Mouse (Mus musculus) layer of hippocampus, adult 11-12 months (tissue): Measurements from ENCODE around the gene Prss53.
"Not testable (repeated sequence)": the region's sequence is repeated elsewhere in the genome, so short reads cannot be mapped to it uniquely, and the experiment has no call there.

Experiments used
- DNase-seq: peaks from one replicate; pipeline ENCODE4 v3.0.0; 2022; ENCODE audit warnings: low spot score

The Prss53 gene

DNA sequence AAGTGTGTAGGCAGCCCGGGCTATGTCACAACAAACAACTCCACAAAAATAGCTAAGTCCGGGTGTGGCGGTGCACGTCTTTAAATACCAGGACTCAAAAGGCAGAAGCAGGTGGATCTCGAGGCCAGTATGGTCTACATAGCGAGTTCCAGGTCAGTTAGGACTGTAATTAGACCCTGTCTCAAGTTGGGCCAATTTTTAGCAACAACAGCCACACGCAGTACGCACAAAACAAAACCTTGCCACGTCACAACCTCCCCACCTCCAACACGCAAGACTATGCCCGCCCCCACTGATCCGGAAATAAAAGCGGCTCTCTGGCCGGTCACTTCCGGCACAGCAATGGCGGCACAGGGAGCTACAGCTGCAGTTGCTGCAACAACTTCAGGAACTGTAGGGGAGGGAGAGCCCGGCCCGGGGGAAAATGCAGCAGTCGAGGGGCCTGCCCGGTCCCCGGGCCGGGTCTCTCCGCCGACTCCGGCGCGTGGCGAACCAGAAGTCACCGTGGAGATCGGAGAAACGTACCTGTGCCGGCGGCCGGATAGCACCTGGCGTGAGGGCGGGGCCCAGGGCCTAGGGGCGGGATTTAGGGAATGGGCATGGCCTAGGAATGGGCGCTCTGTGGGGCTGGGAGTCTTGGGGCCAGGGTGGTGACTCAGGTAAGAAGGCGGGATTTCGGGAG lies 21.6 kb upstream of the Prss53 start, which contains the start of gene Kat8:
Gene Kat8, plus strand, starts transcription at position 327 of the 682 bp plus-strand sequence.
- DNase-seq = peak; percentile 88

DNA sequence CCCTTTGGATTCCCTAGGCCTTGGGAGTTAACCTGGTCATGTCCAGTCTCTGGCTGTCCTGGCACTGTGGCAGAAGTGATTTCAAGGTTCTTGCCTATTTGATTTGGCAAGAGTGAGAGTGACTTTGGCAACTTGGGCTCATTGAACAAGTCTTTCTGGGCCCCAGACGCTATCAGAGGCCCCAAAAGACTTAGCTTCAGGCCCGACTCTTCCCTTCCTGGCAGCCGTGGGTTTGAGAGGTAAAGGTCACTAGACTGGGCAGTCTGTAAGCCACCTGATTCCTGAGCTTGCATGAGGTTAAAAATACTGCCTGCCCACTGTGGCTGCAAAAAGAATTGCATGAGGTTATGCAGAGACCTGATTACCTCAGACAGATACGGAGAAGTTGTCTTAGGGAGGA lies 17.9 kb upstream of the Prss53 start:
- no peak for DNase-seq

DNA sequence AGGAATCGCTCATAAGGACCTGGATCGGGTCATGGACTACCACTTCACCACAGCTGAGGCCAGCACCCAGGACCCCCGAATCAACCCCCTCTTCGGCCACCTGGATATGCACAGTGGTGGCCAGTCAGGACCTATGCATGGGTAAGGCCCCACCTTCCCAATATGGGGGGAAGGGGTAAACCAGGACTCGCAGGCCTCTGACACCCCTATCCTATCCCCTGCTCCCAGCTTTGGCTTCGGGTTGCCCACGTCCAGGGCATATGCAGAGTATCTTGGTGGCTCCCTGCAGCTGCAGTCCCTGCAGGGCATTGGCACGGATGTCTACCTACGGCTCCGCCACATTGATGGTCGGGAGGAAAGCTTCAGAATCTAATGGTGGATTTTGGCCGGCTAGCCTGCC lies 17.2 kb upstream of the Prss53 start:
- DNase-seq = no peak

DNA sequence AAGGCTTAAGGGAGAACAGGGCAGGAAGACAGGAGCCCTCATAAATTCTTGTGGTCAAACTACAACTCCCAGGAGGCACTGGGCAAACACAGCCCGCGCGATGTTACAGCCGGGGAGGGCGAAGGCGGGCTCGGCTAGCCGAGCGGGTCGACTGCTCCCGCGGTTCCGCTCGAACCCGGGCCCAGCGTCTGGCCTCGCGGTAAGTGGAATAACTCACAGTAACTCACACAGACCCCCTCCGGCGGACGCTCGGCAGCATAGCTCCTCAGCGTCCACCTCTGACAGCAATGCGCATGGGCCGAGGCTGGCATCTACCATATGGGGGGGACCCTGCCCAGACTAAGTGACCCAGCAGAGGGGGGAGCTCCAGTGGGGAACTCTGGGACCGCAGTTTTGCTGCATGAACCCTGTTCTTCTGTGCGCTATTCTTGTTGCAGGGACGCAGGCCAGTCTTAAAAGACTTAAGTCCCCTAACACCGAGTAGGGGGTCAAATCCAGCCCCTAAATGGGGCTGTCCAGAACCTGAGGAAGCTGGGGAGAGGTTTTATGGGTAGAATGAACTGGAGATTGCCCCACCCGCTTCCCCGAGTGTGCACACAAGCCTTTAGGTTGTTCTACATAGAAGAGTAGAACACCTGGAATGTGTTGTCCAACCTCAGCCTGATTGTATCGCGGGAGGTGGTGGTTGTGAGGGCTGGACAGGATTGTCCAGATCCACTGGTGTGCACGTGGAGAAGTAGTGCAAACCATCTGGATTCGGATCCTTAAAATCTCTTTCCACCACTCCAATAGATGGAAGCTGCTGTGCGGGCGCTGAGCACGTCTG lies 13.4 kb upstream of the Prss53 start, which contains the start of gene Bckdk:
Gene Bckdk, plus strand, starts transcription at position 112 of the 826 bp plus-strand sequence.
- peak; percentile 83 for DNase-seq

DNA sequence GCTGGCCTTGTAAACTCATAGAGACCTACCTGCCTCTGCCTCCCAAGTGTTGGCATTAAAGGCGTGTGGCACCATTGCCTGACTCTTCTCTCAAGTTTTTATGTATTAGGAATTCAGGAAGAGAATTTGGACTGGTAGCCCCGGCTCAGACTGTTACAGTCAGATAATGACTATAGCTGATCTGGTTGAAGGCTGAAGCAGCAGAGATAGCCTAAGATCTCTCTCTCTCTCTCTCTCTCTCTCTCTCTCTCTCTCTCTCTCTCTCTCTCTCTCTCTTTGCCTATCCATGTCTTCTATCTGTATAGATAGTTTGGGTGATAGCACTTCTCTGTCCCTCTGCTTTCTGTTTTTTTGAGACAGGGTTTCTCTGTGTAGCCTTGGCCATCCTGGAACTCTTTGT lies 11.0 kb upstream of the Prss53 start:
- no peak for DNase-seq

DNA sequence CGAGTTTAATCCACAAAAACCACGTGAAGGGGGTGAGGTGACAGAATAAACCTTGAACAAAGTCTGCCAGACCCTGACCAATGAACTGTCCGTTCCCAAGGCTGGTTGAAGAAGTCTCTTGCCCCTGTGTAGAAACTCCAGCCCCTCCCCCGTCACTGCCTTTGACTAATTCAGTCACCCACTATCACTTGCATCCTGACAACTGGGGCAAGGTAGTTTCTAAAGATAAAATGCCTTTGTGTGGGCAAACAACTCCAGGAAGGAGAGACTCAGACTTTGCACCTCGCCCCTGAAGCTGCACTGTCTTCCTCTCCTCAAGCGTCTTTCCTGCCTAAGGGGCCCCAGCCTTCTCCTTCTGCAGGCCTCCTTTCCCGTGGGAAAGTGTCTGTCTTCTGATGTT lies 9.2 kb upstream of the Prss53 start:
- no peak for DNase-seq

DNA sequence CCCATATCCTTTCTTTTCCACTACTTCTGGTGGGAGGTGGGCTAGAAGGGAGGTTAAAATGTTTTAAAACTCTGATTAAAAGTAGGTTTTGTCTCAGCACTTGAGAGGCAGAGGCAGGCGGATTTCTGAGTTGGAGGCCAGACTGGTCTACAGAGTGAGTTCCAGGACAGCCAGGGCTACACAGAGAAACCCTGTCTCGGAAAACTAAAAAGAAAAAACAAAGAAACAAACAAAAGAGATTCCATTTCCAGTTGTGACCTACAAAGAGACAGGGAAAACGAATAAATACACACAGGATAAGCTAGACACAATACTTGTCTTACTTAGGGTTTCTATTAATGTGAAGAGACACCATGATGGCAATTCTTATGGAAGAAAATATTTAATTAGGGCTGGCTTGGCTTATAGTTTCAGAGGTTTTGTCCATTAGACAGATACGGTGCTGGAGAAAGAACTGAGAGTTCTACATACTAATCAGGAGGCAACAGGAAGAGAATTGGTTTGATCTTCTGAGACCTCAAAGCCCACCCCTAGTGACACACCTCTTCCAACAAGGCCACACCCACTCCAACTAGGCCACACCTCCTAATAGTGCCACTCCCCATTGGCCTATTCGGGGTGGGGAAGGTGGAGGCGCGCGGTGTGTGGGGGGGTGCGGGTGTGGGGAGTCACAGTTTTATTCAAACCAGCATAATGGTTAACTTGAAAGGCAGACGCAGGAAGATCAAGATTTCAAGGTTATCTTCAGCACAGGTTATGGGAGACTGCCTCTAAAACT lies 7.6 kb upstream of the Prss53 start:
- no peak for DNase-seq

DNA sequence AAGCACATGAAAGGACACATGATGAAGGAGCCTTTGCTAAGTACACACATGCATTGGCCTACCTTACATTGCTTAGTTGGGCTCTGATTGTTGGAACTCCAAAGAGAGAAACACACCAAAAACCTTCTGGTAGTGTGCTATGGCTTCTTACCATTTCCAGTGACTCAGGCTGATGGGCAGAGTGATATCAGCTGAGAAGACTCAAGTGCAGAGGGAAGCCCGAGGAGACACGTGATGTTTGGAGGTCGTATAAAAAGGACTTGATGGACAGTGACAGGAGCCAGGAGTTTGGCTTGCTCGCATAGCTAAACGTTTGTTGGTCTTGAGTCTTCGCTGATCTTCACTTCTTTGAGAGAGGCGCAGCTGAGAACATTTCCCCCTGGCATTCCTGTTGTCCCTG lies 6.8 kb upstream of the Prss53 start:
- no peak for DNase-seq

DNA sequence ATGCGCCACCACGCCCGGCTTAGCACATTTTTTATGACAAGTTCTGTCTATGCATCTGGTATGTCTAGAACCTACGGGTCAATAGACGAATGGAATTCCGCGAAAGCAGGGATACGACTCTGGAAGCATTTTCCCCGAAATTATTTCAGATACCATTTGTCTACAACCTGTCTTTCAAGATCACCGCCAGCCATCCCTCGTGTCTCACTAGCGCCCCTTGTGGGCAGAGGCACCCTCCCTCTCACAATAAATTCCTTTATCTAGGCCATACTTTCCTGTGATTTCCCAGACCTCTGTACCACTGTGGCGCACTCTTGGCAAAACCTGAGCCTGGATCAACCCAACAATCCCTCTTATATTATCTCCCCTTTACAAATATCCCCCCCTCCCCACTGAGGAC lies 5.6 kb upstream of the Prss53 start:
- DNase-seq = peak; percentile 74

DNA sequence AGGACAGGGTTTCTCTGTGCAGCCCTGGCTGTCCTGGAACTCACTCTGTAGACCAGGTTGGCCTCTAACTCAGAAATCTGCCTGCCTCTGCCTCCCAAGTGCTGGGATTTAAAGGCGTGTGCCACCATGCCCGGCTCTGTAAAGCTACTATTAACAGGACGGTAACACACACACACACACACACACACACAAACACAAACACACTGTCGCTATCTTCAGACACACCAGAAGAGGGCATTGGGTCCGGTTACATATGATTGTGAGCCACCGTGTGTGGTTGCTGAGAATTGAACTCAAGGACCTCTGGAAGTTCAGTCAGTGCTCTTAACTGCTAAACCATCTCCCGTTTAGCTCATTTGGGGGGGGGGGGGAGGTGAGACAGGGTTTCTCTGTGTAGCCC lies 5.1 kb upstream of the Prss53 start:
- not testable (repeated sequence) for DNase-seq

DNA sequence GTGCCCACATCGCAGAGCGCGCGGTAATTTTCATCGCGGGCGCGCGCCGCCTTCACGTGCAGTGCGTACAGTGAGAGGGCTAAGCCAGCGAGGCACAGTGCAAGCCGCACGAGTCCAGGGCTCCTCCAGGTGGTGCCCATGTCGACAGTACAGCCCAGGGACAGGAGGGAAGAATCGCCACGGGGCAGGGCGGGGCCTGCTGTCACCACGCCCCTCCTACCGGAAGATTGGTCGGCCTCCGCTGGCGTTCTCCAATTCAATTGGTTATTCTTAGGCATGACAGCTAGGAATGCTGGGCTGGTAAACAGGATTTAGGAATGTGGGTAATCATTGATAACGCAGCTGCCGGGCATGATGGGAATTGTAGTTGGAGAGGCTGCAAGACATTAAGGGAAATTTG lies 4.7 kb upstream of the Prss53 start, which contains the start of the genes Gm21974 and Vkorc1:
Gene Gm21974, minus strand, starts transcription at position 13 of the 400 bp plus-strand sequence.
Gene Vkorc1, minus strand, starts transcription at position 176 of the 400 bp plus-strand sequence.
- peak; percentile 96 for DNase-seq

DNA sequence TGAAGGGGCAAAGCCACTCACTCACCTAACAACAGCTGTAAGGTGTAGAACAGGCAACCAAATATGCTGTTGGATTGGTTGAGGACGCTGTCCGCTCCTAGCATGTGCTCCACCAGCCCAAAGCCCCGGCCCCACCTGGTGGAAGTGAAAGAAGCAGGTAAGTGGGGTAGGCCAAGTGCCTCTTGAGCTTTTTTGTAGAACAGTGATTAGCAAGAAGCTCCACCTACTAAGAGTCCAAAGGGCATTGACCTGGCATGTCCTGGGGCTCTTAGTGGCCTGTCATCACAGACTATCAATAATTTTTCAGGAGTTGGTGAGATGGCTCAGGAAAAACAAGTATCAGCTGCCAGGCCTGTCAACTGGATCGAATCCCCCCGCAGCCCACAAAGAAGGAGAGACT lies 3.7 kb upstream of the Prss53 start:
- no peak for DNase-seq

DNA sequence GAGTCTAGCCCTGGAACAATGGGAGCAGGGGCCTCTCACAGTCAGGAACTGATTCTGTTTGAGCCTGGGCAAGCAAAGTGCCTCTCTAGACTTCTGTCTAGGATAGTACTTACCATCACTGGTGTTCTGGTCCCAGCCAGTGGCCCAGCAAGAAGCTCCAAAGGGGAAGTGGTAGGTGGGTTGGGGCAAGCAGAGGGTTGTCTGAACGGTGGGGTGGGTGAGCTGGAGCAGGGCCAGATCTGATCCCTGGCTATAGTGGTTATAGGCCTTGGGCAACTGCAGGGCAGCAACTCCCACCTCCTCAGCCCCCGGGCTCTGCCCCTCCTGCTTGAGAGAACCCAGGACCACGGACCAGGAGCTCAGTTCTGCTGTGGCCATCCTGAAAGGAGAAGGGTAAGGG lies 1.9 kb downstream of the Prss53 start:
- DNase-seq = no peak

DNA sequence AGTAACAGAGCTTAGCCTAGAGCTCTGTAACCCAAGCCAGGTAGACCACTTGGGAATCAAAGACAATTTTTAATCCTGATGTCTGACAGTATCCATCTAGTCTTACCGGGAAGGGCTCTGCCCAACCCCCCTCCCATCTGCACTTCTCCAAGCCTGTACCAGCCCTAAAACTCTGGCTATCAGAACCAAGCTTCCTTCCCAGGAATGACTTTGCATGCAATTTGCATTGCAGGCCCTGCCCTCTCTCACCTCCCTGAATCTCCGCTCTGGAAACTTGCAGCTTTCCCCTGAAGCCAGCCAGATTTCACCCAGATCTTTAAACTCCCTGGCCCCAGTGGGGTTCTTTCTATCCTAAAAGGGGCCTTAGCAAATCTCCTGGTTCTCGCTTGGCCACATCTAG lies 3.0 kb downstream of the Prss53 start:
- no peak for DNase-seq

DNA sequence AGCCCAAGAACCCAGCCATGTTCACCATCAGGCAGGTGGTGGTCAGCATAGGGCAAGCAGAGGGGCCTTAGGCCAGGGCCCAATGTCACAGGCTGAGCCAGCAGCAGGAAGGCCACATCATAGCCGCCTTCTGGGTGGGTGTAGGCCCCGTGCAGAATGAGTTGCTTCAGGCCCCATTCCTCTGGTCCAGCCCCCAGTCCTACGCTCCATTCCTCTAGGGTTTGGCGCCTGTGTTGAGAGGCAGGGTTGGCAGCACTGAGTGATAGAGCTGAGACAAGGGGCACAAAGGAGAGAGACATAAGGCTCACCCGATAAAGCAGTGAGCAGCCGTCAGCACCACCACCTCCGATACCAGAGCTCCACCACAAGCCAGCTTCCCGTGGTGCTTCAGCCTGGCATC lies 3.6 kb downstream of the Prss53 start:
- no peak for DNase-seq

DNA sequence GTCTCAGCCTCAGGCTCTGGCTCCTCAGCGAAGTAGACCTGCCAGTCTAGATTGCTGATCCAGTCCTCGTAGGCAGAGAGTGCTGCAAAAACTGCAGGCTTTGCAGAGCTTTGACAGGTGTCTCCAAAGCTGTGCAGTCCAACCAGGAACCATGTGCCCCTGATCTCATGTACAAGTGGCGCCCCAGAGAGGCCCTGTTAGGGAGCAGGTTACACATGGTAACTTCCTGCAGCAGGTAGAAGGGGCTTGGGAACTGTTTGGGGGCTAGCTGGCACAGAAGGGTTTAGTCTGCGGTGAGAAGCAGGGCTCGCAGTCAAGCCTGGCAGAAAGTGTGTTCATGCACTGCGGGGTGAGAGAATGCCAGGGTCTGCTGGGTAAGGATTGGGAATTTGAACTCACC lies 4.2 kb downstream of the Prss53 start:
- DNase-seq = no peak

DNA sequence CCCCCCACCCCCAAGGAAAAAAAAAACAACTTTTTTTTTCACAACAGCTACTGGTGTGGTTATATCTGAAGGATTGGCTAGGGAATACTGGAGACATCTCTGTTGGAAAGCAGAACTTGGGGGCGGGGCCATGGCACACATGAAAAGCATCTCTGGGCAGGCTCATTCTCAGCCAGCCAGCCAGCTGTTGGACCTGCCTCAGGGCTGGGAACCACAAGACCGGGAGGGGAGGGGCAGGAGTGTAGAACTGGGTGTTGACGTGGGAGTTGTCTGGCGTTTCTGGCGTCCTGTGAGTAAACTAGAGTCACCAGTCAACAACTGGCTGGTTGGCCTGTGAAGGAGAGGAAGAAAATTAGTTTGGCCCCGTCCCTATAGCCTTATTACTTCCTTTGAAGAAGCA lies 4.8 kb downstream of the Prss53 start:
- DNase-seq = peak; percentile 55

DNA sequence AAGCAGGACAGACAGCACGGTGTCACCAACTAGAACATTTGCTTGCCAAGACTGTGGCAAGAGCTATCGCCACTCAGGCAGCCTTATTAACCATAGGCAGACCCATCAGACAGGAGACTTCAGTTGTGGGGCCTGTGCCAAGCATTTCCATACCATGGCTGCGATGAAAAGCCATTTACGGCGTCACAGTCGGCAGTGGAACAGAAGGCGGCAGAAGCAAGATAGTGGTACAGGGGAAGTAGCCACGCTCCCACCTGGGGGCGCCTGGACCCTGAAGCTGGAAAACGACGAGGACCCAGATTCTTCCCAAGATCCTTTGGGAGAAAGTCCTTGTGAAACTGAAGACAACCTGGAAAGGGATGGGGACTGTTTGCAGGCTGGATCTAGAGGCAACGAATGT lies 10.3 kb downstream of the Prss53 start:
- no peak for DNase-seq

DNA sequence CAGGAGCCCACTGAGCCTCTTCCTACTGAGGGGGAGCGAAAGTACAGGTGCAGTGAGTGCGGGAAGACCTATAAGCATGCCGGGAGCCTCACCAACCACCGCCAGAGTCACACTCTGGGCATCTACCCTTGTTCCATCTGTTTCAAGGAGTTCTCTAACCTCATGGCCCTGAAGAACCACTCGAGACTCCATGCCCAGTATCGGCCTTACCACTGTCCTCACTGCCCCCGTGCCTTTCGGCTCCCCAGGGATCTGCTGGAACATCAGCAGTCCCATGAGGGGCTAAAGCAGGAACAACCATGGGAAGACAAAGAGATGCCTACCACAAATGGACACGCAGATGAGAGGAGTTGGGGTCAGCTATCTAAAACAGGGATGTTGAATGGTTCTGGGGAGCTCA lies 11.5 kb downstream of the Prss53 start:
- DNase-seq = no peak

DNA sequence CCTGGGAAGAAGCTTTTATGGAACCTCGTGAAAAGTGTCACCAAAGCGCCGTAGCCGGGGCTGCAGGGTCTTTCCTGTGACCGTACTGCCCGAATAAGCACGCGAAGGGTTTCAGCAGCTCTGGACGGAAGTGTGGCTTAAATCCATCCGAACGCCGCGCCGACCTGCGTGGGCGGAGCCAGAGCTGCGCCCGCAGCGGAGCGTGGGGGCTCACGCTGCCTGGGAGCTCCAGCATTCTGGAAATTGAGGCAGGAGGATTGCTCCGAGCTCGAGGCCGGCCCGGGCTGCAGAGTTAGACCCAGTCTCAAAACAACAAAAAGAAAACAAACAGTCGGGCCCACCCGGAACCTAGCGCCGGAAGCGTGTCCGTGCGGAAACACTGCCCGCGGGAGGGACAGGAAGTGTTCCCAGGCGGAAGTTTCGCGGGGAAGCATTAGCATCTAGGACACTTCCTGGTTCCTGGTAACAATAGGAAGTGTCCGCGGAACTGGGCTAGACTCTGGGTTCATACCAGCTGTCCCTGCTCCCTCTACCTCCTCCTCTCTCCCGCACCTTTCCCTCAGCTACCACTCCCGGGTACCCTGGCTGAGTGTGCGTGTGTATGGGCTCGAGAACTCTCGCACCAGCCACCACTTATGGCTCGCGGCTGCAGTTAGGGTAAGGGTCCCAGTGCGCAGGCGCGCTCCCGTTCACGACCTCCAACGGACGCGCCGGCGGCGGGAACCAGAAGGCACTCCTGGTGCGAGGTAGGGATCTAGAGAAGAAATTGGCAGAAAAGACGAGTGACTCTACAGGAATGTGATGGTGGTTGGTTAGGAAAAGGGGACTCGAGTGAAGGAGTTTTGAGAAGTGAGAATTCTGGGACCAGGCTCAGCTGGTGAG lies 14.1 kb downstream of the Prss53 start, which contains the start of gene Zfp668:
Gene Zfp668, minus strand, starts transcription at position 362 of the 882 bp plus-strand sequence.
- peak; percentile 93 for DNase-seq

DNA sequence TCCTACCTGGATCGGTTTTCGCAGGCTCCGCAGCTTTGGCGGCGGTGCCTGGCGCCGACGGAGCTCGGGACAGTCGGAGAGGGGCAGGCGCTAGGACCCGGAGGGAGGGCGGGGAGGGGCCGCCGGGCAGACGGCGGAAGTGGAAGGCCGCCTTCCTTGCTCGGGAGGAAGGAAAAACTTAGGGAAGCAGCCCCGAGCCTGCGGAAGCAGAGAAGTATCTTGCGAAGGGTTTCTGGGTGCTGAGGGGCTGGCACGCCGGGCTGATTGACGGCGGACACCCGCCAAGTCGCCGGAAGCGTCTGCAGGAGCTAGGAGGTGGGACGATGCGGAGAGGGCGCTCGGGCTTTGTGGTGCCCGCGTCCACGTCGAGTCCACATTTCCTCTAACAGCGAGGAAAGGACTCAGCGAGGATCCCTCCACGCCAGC lies 14.7 kb downstream of the Prss53 start, which contains the start of gene Zfp646:
Gene Zfp646, plus strand, starts transcription at position 181 of the 426 bp plus-strand sequence.
- DNase-seq = peak; percentile 68
